8 mouse cellular contexts compared by ENCODE assay signal in genomic region chr14:77157505-77157911, GRCm38 (mm10). TPM values are rescaled to one million over a fixed set of nuclear protein-coding genes. Genes with fewer than 3 reads are reported as not detected.
DNase-seq lines count a peak whose midpoint lies in the region; ATAC-seq lines count a peak whose summit lies in the region.

No protein-coding gene starts in this region.

- no peaks in the 10 kb centered on the region for H3K9me3 ChIP-seq in hindbrain, embryonic 16.5 days (ENCODE audit: control insufficient read depth, low read length)

- H3K4me2 ChIP-seq in hindbrain, embryonic 16.5 days (ENCODE audit: low read length): peak overlapping the region; percentile 91

- peak overlapping the region; percentile 89 for H3K27ac ChIP-seq in hindbrain, embryonic 16.5 days (ENCODE audit: low read depth, low read length)

- H3K4me1 ChIP-seq in hindbrain, embryonic 16.5 days (ENCODE audit: control insufficient read depth, insufficient read depth, low read depth, low read length): peaks cover 25% of the 10 kb centered on the region

- peak; percentile 86 for ATAC-seq in hindbrain, embryonic 16.5 days

- no peaks in the 10 kb centered on the region for H3K36me3 ChIP-seq in hindbrain, embryonic 16.5 days (ENCODE audit: control insufficient read depth, insufficient read depth, low read length)

- H3K27me3 ChIP-seq in hindbrain, embryonic 16.5 days (replicated peaks; ENCODE audit: control insufficient read depth, insufficient read depth, low read length): no peaks in the 10 kb centered on the region

- DNase-seq in adrenal gland, adult 2 months: peak; percentile 76
- DNase-seq in embryo, embryonic 10 days (ENCODE audit: low spot score): peak; percentile 70
- DNase-seq in gastrocnemius, postnatal 10 days: peak; percentile 74
- peak; percentile 83 for DNase-seq in left cerebral cortex, adult 11 months (ENCODE audit: low spot score)
- peak; percentile 21 for DNase-seq in lung, postnatal 25 days (ENCODE audit: low spot score)
- DNase-seq in right cerebral cortex, postnatal 10 days (ENCODE audit: low spot score in 2 of 2): peak; percentile 93 to 95
- no peak for DNase-seq in natural killer cell, adult 2 months (ENCODE audit: low spot score in 2 of 2)

- H3K4me3 ChIP-seq in hindbrain, embryonic 16.5 days (ENCODE audit: low read length): peak overlapping the region; percentile 85

- peak overlapping the region; percentile 91 for H3K9ac ChIP-seq in hindbrain, embryonic 16.5 days (ENCODE audit: low read depth, low read length)

- under 1% methylated on average over 31 of the region's 31 CpGs for WGBS in hindbrain, embryonic 16.5 days

RNA-seq across cellular contexts. Expression of gene Enox1, which starts 0.9 kb away (rescaled TPM):
- 1 to 10 TPM; 2.1 to 3.5 TPM for total RNA-seq in adrenal gland, adult 2 months (2021)
- polyA plus RNA-seq in adrenal gland, adult 2 months (2012; rRNA removed): 1.0 and 1.7 TPM in 2 replicates
- 1 to 10 TPM; 3.5 to 4.3 TPM for total RNA-seq in gastrocnemius, postnatal 10 days (2021)
- polyA plus RNA-seq in hindbrain, embryonic 16.5 days (2015; fragmentation: Nextera tagmentation; extraction: Ambion mirVana): 35.7 and 37.1 TPM in 2 replicates

Comparison
In these comparisons a context has a peak if more than half of its experiments do, and no peak if none do; other contexts are left out.
1. DNase-seq: peak in adrenal gland, adult 2 months (single experiment), embryo, embryonic 10 days (single experiment), gastrocnemius, postnatal 10 days (single experiment), left cerebral cortex, adult 11 months (single experiment), lung, postnatal 25 days (single experiment) and right cerebral cortex, postnatal 10 days (2 of 2); none in natural killer cell, adult 2 months (0 of 2).